Mouse (Mus musculus) Patski (cell line): Measurements from ENCODE around the gene Ncan. TPM values are rescaled to one million over a fixed set of nuclear protein-coding genes. Genes with fewer than 3 reads are reported as not detected.

Source experiments
- ATAC-seq: fragments of 100-300 bp; one replicate; pipeline ENCODE4 v1.8.0; 2021
- CTCF ChIA-PET: fragments of 350-600 bp; sonication (Branson Sonifier 250); formaldehyde crosslinking; loops from one replicate; lab custom pipeline; 2022; ENCODE audit warnings: inconsistent platforms; lab: Charles Lee
- POLR2A ChIA-PET: fragments of 350-600 bp; sonication (Branson Sonifier 250); formaldehyde crosslinking; loops from one replicate; lab custom pipeline; 2022; ENCODE audit warnings: antibody characterized with exemption, inconsistent platforms; lab: Charles Lee
- DNase-seq: peaks from one replicate; pipeline ENCODE4 v3.0.0-alpha.2; 2011; ENCODE audit warnings: low read depth, low spot score
- H3K27me3 ChIP-seq: fragments of 371-371 bp; one replicate; pipeline ENCODE4 v1.5.1; 2021
- CTCF ChIP-seq: fragments of 100-300 bp; IDR thresholded peaks from one replicate; pipeline ENCODE4 v1.5.1; 2021
- in situ Hi-C: fragments of 300-500 bp; cut with MboI; formaldehyde crosslinking; loops from 3 replicates; pipeline ENCODE4 v1.11.1; 2018; ENCODE audit warnings: low pct_unique_long_range_greater_than_20kb, mixed read lengths
- polyA plus RNA-seq: library from polyadenylated mRNA; unstranded; gene quantifications from one replicate; pipeline ENCODE4 v1.2.3, GENCODE M21; 2021

Gene Ncan
- 0.01 TPM for polyA plus RNA-seq

GRCm38 (mm10) chr8:70120667-70121066, at the start of gene Ncan:
Gene Ncan (minus strand): TSS chr8:70120873.
- ATAC-seq, result no peak
- TF ChIP-seq CTCF, result no peak
- H3K27me3 ChIP-seq, result peaks cover 46% of the 10 kb centered on the region
- in situ Hi-C loops, result no loop called here
- CTCF ChIA-PET, result no interaction called here
- POLR2A ChIA-PET, result no interaction called here
- no peak for DNase-seq

- no peak for ATAC-seq
- in situ Hi-C loops, result loop anchor here (25.0 kb wide), 1 partner anchor 258 kb away; the partner anchor contains the start of genes Ndufa13, Tssk6 and Yjefn3
- ChIA-PET POLR2A (no interaction called here), CTCF (no interaction called here)
- no peak for DNase-seq
- no peaks in the 10 kb centered on the region for H3K27me3 ChIP-seq
- TF ChIP-seq CTCF, result no peak
Observed at GRCm38 (mm10) chr8:70170116-70170515, 49.4 kb upstream of the Ncan start.

- in situ Hi-C loops, result loop anchor here (25.0 kb wide), 1 partner anchor 254 kb away; the partner anchor contains the start of genes Ndufa13, Tssk6 and Yjefn3
- peaks cover 7% of the 10 kb centered on the region for H3K27me3 ChIP-seq
- peak; percentile 48 for ATAC-seq
- DNase-seq, result no peak
- TF ChIP-seq CTCF, result no peak
- ChIA-PET POLR2A (interaction anchor here (0.5 kb wide), 1 partner anchor 130 kb away, joined by 4 read pairs; no protein-coding TSS in a partner anchor), CTCF (interaction anchor here (0.7 to 1.0 kb wide), 4 partner anchors 12 to 36 kb away, joined by 3 read pairs; no protein-coding TSS in a partner anchor)
Observed at GRCm38 (mm10) chr8:70166504-70167110, 45.9 kb upstream of the Ncan start.

DNA sequence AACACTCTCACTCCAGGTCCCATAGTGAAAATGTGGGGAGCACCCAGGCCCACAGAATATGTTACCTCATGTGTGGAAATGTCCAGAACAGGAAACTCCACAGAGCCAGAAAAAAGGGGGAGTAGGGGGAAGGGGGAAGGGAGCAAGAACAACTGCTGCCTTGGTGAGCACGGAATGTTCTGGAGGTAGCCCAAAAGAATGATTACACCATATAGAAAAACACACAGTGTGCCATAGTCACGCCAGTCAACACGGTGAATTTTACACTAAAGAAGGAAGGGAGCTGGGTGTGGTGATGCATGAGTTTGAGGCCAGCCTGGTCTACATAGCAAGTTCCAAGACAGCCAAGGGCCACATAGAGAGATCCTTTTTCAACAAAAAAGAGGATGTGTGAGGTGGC, 42.6 kb upstream of the Ncan start:
- POLR2A ChIA-PET, result no interaction called here
- in situ Hi-C loops, result loop anchor here (5.0 to 25.0 kb wide), 2 partner anchors 66 to 251 kb away; partner anchors contain the start of genes Ndufa13, Tssk6 and Yjefn3

GRCm38 (mm10) chr8:70160015-70160414, 39.3 kb upstream of the Ncan start:
- POLR2A ChIA-PET, result interaction anchor here (0.6 kb wide), 1 partner anchor 327 kb away, joined by 3 read pairs; no protein-coding TSS in a partner anchor
- CTCF ChIA-PET, result interaction anchor here (1.3 kb wide), 1 partner anchor 11 kb away, joined by 3 read pairs; no protein-coding TSS in a partner anchor
- no peak for DNase-seq
- no peak for TF ChIP-seq CTCF
- peaks cover 7% of the 10 kb centered on the region for H3K27me3 ChIP-seq
- in situ Hi-C loops, result loop anchor here (5.0 to 25.0 kb wide), 2 partner anchors 63 to 248 kb away; partner anchors contain the start of genes Ndufa13, Tssk6 and Yjefn3
- no peak for ATAC-seq

More for the DNA sequence above, 42.6 kb upstream of the Ncan start:
- CTCF ChIA-PET, result no interaction called here
- ATAC-seq (no peak), DNase-seq (no peak)
- peaks cover 7% of the 10 kb centered on the region for H3K27me3 ChIP-seq
- no peak for TF ChIP-seq CTCF

DNA sequence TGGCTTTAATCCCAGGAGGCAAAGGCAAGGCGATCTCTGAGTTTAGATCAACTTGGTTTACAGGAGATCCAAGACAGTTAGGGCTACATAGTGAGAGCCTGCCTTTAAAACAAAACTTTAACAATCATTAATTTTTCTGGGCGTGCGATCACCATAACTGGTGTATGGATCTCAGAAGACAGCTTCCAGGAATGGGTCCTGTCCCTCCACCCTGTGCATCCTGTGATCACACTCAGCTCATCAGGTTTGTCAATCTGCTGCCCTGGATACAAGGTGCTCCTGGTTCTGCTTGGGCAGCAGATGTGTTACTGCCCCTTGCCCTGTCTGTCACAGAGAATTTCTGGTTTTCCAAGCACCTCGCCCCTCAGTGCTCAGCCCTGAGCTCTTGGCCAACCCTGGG, 38.5 kb upstream of the Ncan start:
- CTCF ChIA-PET, result interaction anchor here (1.3 kb wide), 1 partner anchor 12 kb away, joined by 3 read pairs; no protein-coding TSS in a partner anchor
- no peak for ATAC-seq
- POLR2A ChIA-PET, result interaction anchor here (0.9 to 1.0 kb wide), 2 partner anchors 12 to 54 kb away, joined by 3 to 4 read pairs; no protein-coding TSS in a partner anchor
- peaks cover 7% of the 10 kb centered on the region for H3K27me3 ChIP-seq
- no peak for DNase-seq
- in situ Hi-C loops, result loop anchor here (25.0 kb wide), 1 partner anchor 247 kb away; the partner anchor contains the start of genes Ndufa13, Tssk6 and Yjefn3
- no peak for TF ChIP-seq CTCF

- ChIA-PET POLR2A (interaction anchor here (0.6 to 1.0 kb wide), 5 partner anchors 13 to 256 kb away, joined by 3 to 5 read pairs (median 4); partner anchors contain the start of gene Tssk6), CTCF (interaction anchor here (0.8 to 1.5 kb wide), 2 partner anchors 13 kb away, joined by 3 read pairs; no protein-coding TSS in a partner anchor)
- DNase-seq (no peak), ATAC-seq (peak; percentile 71)
- no peaks in the 10 kb centered on the region for H3K27me3 ChIP-seq
- TF ChIP-seq CTCF, result no peak
- in situ Hi-C loops, result loop anchor here (25.0 kb wide), 1 partner anchor 246 kb away; the partner anchor contains the start of genes Ndufa13, Tssk6 and Yjefn3
Observed at GRCm38 (mm10) chr8:70158069-70158853, 37.6 kb upstream of the Ncan start.

GRCm38 (mm10) chr8:70157240-70157800, 36.6 kb upstream of the Ncan start:
- ChIA-PET CTCF (interaction anchor here (1.5 kb wide), 1 partner anchor 14 kb away, joined by 3 read pairs; no protein-coding TSS in a partner anchor), POLR2A (interaction anchor here (0.7 kb wide), 1 partner anchor 255 kb away, joined by 3 read pairs; the partner anchor contains the start of gene Tssk6)
- no peak for TF ChIP-seq CTCF
- H3K27me3 ChIP-seq, result no peaks in the 10 kb centered on the region
- in situ Hi-C loops, result loop anchor here (25.0 kb wide), 1 partner anchor 245 kb away; the partner anchor contains the start of genes Ndufa13, Tssk6 and Yjefn3
- ATAC-seq, result no peak
- DNase-seq, result no peak

DNA sequence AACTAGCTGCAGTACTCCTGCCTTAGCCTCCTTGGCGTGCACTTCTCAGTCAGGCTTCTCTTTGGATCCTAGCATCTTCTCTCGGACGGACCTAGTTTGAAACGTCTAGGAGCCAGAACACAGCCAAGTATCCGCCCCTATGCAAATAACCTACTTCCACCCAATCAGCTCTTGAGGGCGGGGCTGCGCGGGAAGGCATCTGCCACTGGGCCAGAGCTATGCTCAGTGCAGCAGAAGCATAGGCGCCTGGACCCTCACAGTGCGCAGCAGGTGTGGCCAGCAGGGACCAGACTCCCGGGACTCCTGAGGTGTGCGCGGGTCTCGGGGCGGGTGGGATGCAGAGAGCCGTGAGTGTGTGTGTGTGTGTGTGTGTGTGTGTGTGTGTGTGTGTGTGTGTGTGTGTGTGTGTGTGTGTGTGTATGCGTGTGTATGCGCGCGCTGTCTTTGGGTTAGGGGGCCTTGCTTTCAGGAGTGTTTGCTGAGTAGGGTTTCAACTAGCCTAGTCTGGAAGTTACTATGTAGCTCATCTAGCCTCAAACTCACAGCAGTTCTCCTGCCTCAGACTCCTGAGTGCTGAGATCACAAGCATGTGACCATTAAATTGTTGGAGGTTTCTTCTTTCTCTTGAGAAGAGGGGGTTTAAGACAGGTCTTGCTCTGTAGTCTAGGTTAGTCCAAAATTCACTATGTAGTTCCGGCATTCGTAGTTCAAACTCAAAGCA, 32.0 kb upstream of the Ncan start:
- in situ Hi-C loops, result loop anchor here (25.0 kb wide), 1 partner anchor 240 kb away; the partner anchor contains the start of genes Ndufa13, Tssk6 and Yjefn3
- ChIA-PET CTCF (no interaction called here), POLR2A (no interaction called here)
- TF ChIP-seq CTCF, result no peak
- no peaks in the 10 kb centered on the region for H3K27me3 ChIP-seq
- DNase-seq, result no peak
- ATAC-seq, result peak; percentile 71
